In genomic region chr4:136335065-136335464, GRCm38 (mm10) we compare ENCODE assay signal across 24 mouse cellular contexts.
"Had no signal": no experiment of that assay in that cellular context is flagged by ENCODE, and none has a peak within 500 bp of the region (broad histone marks: within the 10 kb centered on the region; RNA-seq: fewer than 3 reads in every experiment).

No protein-coding gene starts in this region.

- DNase-seq: kidney, postnatal 25 days; layer of hippocampus, adult 9-11 months; liver; lung, adult 18-20 months; lung, postnatal 10 days; lung, postnatal 36 days; retina, postnatal 1 day; right cerebral cortex, postnatal 25 days; spleen, adult 18-20 months; thymus, postnatal 25 days had no signal

- H3K27ac ChIP-seq: kidney, postnatal 0 days; layer of hippocampus, adult 2 months; limb, embryonic 10.5 days; limb, embryonic 13.5 days; liver, embryonic 12.5 days; liver, embryonic 15.5 days; lung, embryonic 15.5 days; midbrain, embryonic 10.5 days; midbrain, embryonic 13.5 days; neural tube, embryonic 13.5 days; stomach, embryonic 15.5 days had no signal

- H3K4me3 ChIP-seq: layer of hippocampus, adult 2 months; limb, embryonic 10.5 days; limb, embryonic 13.5 days; liver, embryonic 12.5 days; liver, embryonic 15.5 days; lung, embryonic 15.5 days; megakaryocyte, embryonic 14.5 days; midbrain, embryonic 10.5 days; midbrain, embryonic 13.5 days; myocyte; neural tube, embryonic 13.5 days; stomach, embryonic 15.5 days had no signal

- H3K27me3 ChIP-seq: limb, embryonic 13.5 days; liver, embryonic 12.5 days; liver, embryonic 15.5 days; lung, embryonic 15.5 days; megakaryocyte, embryonic 14.5 days; midbrain, embryonic 13.5 days; neural tube, embryonic 13.5 days; stomach, embryonic 15.5 days had no signal

- H3K9me3 ChIP-seq: limb, embryonic 10.5 days; limb, embryonic 13.5 days; liver, embryonic 12.5 days; liver, embryonic 15.5 days; lung, embryonic 15.5 days; megakaryocyte, embryonic 14.5 days; midbrain, embryonic 10.5 days; midbrain, embryonic 13.5 days; neural tube, embryonic 13.5 days; stomach, embryonic 15.5 days had no signal

- ATAC-seq: liver, embryonic 12.5 days; midbrain, embryonic 13.5 days; midbrain, embryonic 16.5 days had no signal

- H3K9ac ChIP-seq: limb, embryonic 13.5 days; liver, embryonic 12.5 days; liver, embryonic 15.5 days; lung, embryonic 15.5 days; midbrain, embryonic 13.5 days; neural tube, embryonic 13.5 days; stomach, embryonic 15.5 days had no signal

- H3K4me1 ChIP-seq: limb, embryonic 10.5 days; limb, embryonic 13.5 days; liver, embryonic 12.5 days; liver, embryonic 15.5 days; lung, embryonic 15.5 days; midbrain, embryonic 10.5 days; midbrain, embryonic 13.5 days; neural tube, embryonic 13.5 days; stomach, embryonic 15.5 days had no signal

- H3K4me2 ChIP-seq: limb, embryonic 13.5 days; liver, embryonic 12.5 days; liver, embryonic 15.5 days; lung, embryonic 15.5 days; midbrain, embryonic 13.5 days; neural tube, embryonic 13.5 days; stomach, embryonic 15.5 days had no signal
